Mouse (Mus musculus): ENCODE measurements around the gene Spef2. TPM values are rescaled to one million over a fixed set of nuclear protein-coding genes. Genes with fewer than 3 reads are reported as not detected.

Spef2 gene
- polyA plus RNA-seq, 1 experiment from 2014 or later = 4.3 TPM

DNA sequence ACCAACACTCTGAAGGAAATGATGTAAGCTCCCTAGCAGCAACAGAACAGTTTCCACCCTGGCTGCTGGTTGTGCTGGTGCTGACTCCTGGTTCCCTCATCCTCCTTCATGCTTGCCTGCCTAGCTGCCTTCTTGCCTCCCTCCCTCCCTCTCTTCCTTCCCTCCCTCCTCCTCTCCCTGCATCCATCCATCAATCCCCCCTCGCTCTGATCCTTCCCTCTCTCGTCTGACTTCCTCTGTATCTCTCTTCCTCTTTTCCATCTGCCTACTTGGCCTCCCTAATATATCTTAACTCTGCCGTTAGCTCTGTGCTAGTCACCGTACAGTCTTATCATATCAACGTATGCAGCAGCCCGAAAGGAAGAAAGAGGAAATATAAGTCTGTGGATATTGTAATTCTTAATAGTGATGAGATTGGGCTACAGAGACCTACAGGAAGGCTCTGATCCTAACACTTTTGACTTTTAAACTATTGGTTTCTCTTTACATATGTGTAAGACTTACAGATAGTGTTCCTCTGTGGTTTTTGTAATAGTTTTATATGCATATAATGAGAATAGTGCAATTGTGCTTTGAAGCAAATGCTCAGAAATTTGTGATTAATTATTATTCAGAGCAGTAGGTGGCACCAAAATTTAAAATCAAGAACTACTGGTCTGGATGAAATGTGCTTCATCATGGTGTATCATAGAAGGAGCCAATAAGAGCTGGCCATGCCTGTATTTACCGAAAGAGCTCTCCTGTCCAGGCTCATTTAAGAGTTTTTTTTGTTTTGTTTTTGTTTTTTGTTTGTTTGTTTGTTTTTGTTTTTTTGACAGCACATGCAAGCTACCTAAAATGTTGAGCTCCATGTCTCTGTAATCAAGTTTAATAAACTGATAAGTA, 33.9 kb downstream of the Spef2 start:
- H3K36me3 ChIP-seq = no peaks in the 10 kb centered on the region
- WGBS = 81% methylated on average over 7 of the region's 7 CpGs
- H3K4me2 ChIP-seq (replicated peaks) = no peak overlapping the region
- H3K9me3 ChIP-seq (replicated peaks) = no peaks in the 10 kb centered on the region
- H3K4me1 ChIP-seq = no peaks in the 10 kb centered on the region
- H3K4me3 ChIP-seq (replicated peaks) = no peak overlapping the region
- ATAC-seq (ENCODE audit: insufficient number of reproducible peaks, low FRiP score, low TSS enrichment, low read depth) = no peak
- no peak overlapping the region for H3K9ac ChIP-seq
- no peaks in the 10 kb centered on the region for H3K27me3 ChIP-seq
- no peak overlapping the region for H3K27ac ChIP-seq (replicated peaks)

DNA sequence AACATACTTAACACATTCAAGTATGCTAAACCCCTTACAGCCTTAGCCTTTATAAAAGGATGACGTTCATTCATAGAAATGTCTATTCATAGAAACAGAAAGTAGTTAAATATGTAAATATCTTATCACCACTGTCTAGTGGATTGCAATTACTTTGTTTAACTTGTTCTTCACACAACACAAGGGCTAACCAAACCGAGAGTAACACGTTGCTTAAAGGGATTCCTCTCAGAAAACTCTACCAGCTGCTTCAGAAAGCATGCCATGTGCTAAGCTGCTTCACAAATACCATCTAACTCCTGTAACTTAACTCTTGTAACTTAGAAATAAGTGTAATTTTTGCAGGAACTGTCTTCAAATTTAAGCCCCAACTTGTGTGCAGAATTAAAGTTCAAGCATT, 35.0 kb downstream of the Spef2 start:
- no peak overlapping the region for H3K4me2 ChIP-seq (replicated peaks)
- no peaks in the 10 kb centered on the region for H3K9me3 ChIP-seq (replicated peaks)
- H3K9ac ChIP-seq = no peak overlapping the region
- H3K4me1 ChIP-seq = no peaks in the 10 kb centered on the region
- H3K36me3 ChIP-seq = no peaks in the 10 kb centered on the region
- no peaks in the 10 kb centered on the region for H3K27me3 ChIP-seq
- WGBS = 81% methylated on average over 3 of the region's 3 CpGs
- no peak for ATAC-seq (ENCODE audit: insufficient number of reproducible peaks, low FRiP score, low TSS enrichment, low read depth)
- H3K27ac ChIP-seq (replicated peaks) = no peak overlapping the region
- no peak overlapping the region for H3K4me3 ChIP-seq (replicated peaks)

DNA sequence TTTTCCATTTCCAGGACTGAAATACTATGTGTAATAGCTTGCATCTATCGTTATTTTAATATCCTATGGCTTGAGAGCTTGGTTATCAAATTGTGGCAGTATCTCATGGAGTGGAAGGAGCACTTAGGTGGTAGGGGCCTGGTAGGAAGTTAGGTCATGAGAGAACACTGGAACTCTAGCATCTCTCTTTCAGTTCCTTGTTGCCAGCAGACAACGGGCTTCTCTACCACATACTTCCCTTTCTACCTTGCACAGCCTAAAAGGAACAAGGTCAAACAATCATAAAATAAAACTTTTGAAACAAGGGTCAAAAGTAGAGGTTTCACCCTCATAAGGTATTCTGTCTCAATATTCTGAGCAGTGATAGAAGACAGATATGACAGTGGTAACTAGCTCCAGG, 38.3 kb downstream of the Spef2 start:
- H3K9me3 ChIP-seq (replicated peaks) = no peaks in the 10 kb centered on the region
- H3K9ac ChIP-seq = no peak overlapping the region
- WGBS = 91% methylated on average over 2 of the region's 2 CpGs
- no peak for ATAC-seq (ENCODE audit: insufficient number of reproducible peaks, low FRiP score, low TSS enrichment, low read depth)
- no peak overlapping the region for H3K4me3 ChIP-seq (replicated peaks)
- H3K27me3 ChIP-seq = no peaks in the 10 kb centered on the region
- H3K27ac ChIP-seq (replicated peaks) = no peak overlapping the region
- H3K4me2 ChIP-seq (replicated peaks) = no peak overlapping the region
- H3K4me1 ChIP-seq = no peaks in the 10 kb centered on the region
- H3K36me3 ChIP-seq = no peaks in the 10 kb centered on the region

DNA sequence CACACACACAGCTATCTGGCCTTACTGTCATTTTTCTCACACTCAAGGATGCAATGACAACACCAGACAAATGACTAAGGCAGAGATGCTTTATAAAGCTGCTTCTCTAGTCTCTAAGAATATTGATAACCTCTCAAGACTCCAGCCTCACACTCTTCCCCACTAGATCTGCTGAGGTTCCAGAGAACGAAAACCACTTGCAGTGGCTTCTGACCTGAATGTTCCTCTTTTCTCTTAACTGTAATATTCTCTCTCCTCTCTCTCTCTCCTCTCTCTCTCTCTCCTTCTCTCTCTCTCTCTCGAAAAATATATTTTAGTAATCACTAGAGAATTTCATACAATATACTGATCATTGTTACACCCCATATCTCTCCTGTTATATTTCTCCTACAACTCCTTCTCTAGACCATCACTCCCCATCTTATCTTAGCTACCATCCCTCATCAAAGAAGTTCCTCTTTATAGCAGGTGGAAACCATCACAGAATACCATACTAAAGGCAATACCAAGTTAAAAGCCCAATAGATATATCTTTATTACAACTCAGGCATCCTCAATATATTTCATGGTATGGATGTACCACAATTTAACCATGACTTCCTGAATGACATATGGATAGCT, 42.7 kb downstream of the Spef2 start:
- no peaks in the 10 kb centered on the region for H3K36me3 ChIP-seq
- H3K9ac ChIP-seq = no peak overlapping the region
- no peaks in the 10 kb centered on the region for H3K9me3 ChIP-seq (replicated peaks)
- no peak for ATAC-seq (ENCODE audit: insufficient number of reproducible peaks, low FRiP score, low TSS enrichment, low read depth)
- 73% methylated on average over 2 of the region's 2 CpGs for WGBS
- no peaks in the 10 kb centered on the region for H3K27me3 ChIP-seq
- H3K4me1 ChIP-seq = no peaks in the 10 kb centered on the region
- no peak overlapping the region for H3K27ac ChIP-seq (replicated peaks)
- H3K4me2 ChIP-seq (replicated peaks) = no peak overlapping the region
- H3K4me3 ChIP-seq (replicated peaks) = no peak overlapping the region

DNA sequence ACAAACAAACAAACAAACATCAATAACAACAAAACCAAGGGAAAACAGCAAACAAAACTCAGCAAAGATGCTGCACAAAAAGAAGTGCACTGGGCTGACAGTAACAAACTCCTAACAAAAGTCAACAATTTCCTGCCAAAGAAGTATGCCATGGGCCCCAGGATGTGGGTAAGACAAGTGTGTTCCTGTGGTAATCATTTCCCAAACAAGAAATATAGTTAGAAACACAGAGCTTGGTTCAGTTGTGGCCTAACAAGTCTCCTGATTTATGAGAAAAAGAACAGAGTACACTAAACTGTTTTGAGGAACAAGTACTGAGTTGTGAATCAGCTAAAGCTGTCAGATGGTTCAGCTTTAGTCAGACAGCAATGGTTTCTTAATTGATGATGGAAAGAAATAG, 46.8 kb downstream of the Spef2 start:
- Histone ChIP-seq H3K9me3 (replicated peaks) (no peaks in the 10 kb centered on the region), H3K27ac (replicated peaks) (no peak overlapping the region), H3K4me2 (replicated peaks) (no peak overlapping the region), H3K4me3 (replicated peaks) (no peak overlapping the region), H3K36me3 (no peaks in the 10 kb centered on the region), H3K9ac (no peak overlapping the region), H3K4me1 (no peaks in the 10 kb centered on the region), H3K27me3 (no peaks in the 10 kb centered on the region)
- no peak for ATAC-seq (ENCODE audit: insufficient number of reproducible peaks, low FRiP score, low TSS enrichment, low read depth)

DNA sequence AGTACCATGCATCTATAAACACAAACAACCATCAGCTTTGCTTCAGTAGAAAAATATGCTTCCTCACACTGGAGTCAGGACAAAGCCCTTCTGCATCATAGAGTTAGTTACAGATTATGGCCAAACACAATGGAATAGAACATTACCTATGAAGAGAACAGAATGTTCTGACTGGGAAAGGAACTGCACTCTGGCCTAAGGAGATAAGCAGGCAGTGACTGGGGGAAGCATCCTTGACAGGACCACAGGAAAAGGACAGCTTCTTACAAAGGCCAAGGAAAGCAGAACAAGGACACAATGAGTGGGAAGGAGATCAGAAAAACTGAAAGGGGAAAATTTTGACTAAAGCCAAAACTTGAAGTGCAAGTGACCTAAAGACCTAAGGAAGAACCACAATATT, 56.9 kb downstream of the Spef2 start:
- Histone ChIP-seq H3K4me2 (replicated peaks) (no peak overlapping the region), H3K9me3 (replicated peaks) (no peaks in the 10 kb centered on the region), H3K27me3 (no peaks in the 10 kb centered on the region), H3K36me3 (no peaks in the 10 kb centered on the region), H3K27ac (replicated peaks) (no peak overlapping the region), H3K4me1 (no peaks in the 10 kb centered on the region), H3K9ac (no peak overlapping the region), H3K4me3 (replicated peaks) (no peak overlapping the region)
- ATAC-seq (ENCODE audit: insufficient number of reproducible peaks, low FRiP score, low TSS enrichment, low read depth) = no peak

DNA sequence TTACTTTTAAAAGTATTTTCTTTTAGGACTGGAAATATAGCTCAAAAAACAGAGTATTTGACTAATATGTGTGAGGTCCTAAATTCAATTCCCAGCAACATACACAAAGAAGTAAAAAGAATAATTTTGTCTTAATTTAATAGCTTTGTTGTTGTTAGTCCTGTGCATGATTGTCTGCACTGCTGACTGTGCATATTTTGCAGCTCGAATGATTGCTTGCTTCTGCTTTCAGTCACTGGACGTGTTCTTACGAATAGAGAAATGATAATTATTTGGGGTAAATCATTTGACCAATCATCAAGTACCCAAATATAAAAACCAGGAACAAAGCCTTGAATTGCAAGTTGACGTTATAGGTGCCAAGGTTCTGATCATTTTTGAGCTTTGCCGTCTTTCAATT, 57.8 kb downstream of the Spef2 start:
- no peaks in the 10 kb centered on the region for H3K36me3 ChIP-seq
- H3K4me3 ChIP-seq (replicated peaks) = no peak overlapping the region
- H3K9me3 ChIP-seq (replicated peaks) = no peaks in the 10 kb centered on the region
- ATAC-seq (ENCODE audit: insufficient number of reproducible peaks, low FRiP score, low TSS enrichment, low read depth) = no peak
- no peaks in the 10 kb centered on the region for H3K4me1 ChIP-seq
- H3K4me2 ChIP-seq (replicated peaks) = no peak overlapping the region
- WGBS = 84% methylated on average over 5 of the region's 5 CpGs
- no peaks in the 10 kb centered on the region for H3K27me3 ChIP-seq
- H3K27ac ChIP-seq (replicated peaks) = no peak overlapping the region
- no peak overlapping the region for H3K9ac ChIP-seq

DNA sequence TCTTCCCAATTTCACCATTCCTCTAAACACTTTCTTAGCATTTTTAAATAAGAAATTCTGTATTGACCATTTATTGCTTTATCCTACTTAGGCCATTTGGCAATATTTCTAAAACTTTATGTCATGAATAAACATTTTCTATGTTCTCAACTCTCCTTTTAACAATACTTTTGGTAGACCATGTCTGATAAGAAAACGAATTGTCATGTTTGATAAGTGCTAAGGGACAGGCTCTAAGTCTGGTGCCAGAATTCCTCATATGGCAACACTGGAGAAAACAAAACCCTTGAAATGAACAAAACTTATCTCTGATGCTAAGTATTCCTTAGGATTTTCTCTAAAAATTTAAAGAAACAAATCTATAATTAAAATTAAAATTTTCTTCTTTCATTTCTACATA, 58.2 kb downstream of the Spef2 start:
- WGBS = 65% methylated on average over 1 of the region's 1 CpGs
- H3K4me2 ChIP-seq (replicated peaks) = no peak overlapping the region
- no peaks in the 10 kb centered on the region for H3K36me3 ChIP-seq
- H3K9me3 ChIP-seq (replicated peaks) = no peaks in the 10 kb centered on the region
- H3K4me1 ChIP-seq = no peaks in the 10 kb centered on the region
- no peak overlapping the region for H3K27ac ChIP-seq (replicated peaks)
- no peak overlapping the region for H3K4me3 ChIP-seq (replicated peaks)
- H3K9ac ChIP-seq = no peak overlapping the region
- no peak for ATAC-seq (ENCODE audit: insufficient number of reproducible peaks, low FRiP score, low TSS enrichment, low read depth)
- H3K27me3 ChIP-seq = no peaks in the 10 kb centered on the region

DNA sequence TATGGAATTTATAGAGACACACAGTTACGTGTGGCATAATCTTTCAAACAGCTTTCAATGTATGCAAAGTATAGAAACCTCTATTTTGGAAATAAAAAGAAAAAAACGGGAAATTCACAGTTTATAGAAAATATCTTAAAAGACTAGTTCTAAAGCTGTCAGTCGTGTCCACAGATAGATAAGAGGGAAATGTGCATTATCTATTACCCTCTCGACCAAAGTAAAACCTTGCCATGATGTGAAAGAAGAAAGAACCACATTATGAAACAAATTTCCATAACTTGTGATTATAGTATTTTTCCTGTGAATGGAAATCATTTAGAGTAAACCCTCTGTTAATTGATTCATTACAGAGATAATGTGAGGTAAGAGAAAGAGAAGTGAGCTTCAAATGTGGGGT, 65.2 kb downstream of the Spef2 start:
- Histone ChIP-seq H3K4me3 (replicated peaks) (no peak overlapping the region), H3K27me3 (no peaks in the 10 kb centered on the region), H3K36me3 (no peaks in the 10 kb centered on the region), H3K9ac (no peak overlapping the region), H3K9me3 (replicated peaks) (no peaks in the 10 kb centered on the region), H3K4me1 (no peaks in the 10 kb centered on the region), H3K27ac (replicated peaks) (no peak overlapping the region), H3K4me2 (replicated peaks) (no peak overlapping the region)
- 70% methylated on average over 4 of the region's 4 CpGs for WGBS
- no peak for ATAC-seq (ENCODE audit: insufficient number of reproducible peaks, low FRiP score, low TSS enrichment, low read depth)

DNA sequence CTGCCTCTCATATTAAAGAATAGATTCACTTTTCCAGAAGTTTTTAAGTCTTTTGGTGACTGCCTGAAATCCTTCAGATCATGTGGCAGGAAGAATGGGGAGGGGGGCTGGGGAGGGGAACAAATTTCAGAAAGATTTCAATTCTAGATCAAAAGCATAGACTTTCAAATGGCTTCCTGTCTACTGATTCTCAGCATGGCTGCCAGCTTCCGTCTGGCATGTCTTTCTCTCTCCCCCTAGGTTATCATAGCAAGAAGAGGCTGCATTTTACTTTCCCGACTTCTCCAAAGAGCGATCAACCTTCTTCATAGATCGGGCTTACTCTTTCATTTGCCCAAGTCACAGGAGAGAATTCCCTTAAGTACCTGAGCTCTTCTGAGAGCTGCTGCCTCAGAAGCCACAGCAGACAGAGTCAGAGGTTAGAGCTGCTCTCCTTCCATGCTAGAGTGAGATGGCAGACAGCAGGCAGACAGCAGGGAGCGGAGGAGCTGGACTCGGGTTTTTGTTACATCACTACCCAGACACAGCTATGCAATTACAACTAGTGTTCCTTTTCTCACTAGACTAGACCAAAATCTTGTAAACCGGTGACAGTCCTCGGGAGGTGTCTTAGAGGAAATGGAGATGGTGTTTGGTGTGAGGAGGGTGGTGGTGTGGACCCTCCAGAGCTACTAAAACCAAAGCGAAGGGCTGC, 71.2 kb downstream of the Spef2 start:
- 63% methylated on average over 9 of the region's 9 CpGs for WGBS
- H3K36me3 ChIP-seq = no peaks in the 10 kb centered on the region
- H3K9me3 ChIP-seq (replicated peaks) = no peaks in the 10 kb centered on the region
- H3K27ac ChIP-seq (replicated peaks) = no peak overlapping the region
- H3K4me1 ChIP-seq = no peaks in the 10 kb centered on the region; the same call in 1 of the 2 replicates
- no peak for ATAC-seq (ENCODE audit: insufficient number of reproducible peaks, low FRiP score, low TSS enrichment, low read depth)
- H3K9ac ChIP-seq = no peak overlapping the region
- no peak overlapping the region for H3K4me3 ChIP-seq (replicated peaks)
- H3K4me2 ChIP-seq (replicated peaks) = no peak overlapping the region
- no peaks in the 10 kb centered on the region for H3K27me3 ChIP-seq

DNA sequence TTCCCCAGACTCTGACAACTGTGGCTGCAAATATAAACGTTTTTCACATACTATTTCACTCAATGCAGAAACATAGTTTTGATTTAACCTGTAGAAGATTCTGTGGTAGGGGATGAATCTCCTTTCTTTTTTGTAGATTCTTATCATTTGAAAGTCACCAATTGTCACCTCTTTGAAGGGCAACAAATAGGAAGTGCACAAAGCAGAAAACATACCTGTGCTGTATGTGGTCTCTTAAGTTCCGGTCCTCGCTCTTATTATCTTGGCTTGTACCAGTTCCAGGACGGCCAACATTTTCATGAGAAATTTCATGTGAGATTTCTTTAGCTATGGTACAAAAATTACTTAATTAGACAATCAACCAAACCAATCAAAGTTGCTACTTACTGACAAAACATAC, 80.1 kb downstream of the Spef2 start:
- no peaks in the 10 kb centered on the region for H3K36me3 ChIP-seq
- H3K4me2 ChIP-seq (replicated peaks) = no peak overlapping the region
- no peak overlapping the region for H3K27ac ChIP-seq (replicated peaks)
- no peaks in the 10 kb centered on the region for H3K9me3 ChIP-seq (replicated peaks)
- WGBS = 81% methylated on average over 4 of the region's 4 CpGs
- no peak overlapping the region for H3K4me3 ChIP-seq (replicated peaks)
- ATAC-seq (ENCODE audit: insufficient number of reproducible peaks, low FRiP score, low TSS enrichment, low read depth) = no peak
- H3K27me3 ChIP-seq = no peaks in the 10 kb centered on the region
- H3K4me1 ChIP-seq = no peaks in the 10 kb centered on the region
- H3K9ac ChIP-seq = no peak overlapping the region
